In the genomic region with DNA sequence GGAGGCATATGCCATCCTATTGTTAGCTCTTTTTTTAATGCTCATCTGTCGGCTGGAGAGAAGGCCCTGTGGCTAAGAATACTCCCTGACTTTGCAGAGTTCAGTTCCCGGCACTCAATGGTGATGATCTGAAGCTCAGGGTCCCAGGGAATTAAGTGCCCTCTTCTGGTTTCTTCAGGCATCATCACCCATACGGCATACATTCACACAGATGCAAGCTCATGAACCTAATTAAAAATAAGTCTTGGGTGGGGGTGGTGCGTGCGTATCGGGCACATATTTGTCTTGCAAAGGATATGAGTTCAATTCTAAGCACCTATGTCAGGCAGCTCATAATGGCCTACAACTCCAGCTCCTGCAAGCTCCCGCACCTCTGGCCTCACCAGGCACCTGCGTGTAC, we compare ENCODE assay signal across 25 mouse cellular contexts. TPM values are rescaled to one million over a fixed set of nuclear protein-coding genes. Genes with fewer than 3 reads are reported as not detected.
A peak's percentile ranks its signal among the peaks of the same experiment; 100 is the strongest.
DNase-seq lines count a peak whose midpoint lies in the region; ATAC-seq and TF ChIP-seq lines count a peak whose summit lies in the region.
"Had no signal": no experiment of that assay in that cellular context is flagged by ENCODE, and none has a peak within 500 bp of the region (broad histone marks: within the 10 kb centered on the region; RNA-seq: fewer than 3 reads in every experiment).

No protein-coding gene starts in this region.

- H3K36me3 ChIP-seq in heart, embryonic 13.5 days: no peaks in the 10 kb centered on the region
- no peaks in the 10 kb centered on the region for H3K36me3 ChIP-seq in heart, embryonic 10.5 days
- H3K36me3 ChIP-seq in heart, postnatal 0 days (replicated peaks; ENCODE audit: control insufficient read depth, insufficient read depth, low read length): no peaks in the 10 kb centered on the region
- H3K36me3 ChIP-seq: forebrain, embryonic 10.5 days; G1E; hindbrain, embryonic 10.5 days; hindbrain, embryonic 13.5 days; intestine, embryonic 15.5 days had no signal

- TF ChIP-seq EP300 in heart, postnatal 0 days (IDR thresholded peaks at IDR 0.05; ENCODE audit: low read depth): no peak

- 74% methylated on average over 8 of the region's 8 CpGs for WGBS in heart, embryonic 13.5 days
- 81% methylated on average over 8 of the region's 8 CpGs for WGBS in heart, embryonic 10.5 days
- WGBS in heart, postnatal 0 days: 73% methylated on average over 8 of the region's 8 CpGs

- peak; percentile 43 for TF ChIP-seq CTCF in gastrocnemius, adult 2 months (IDR thresholded peaks at IDR 0.05)
- TF ChIP-seq CTCF in heart, postnatal 0 days (IDR thresholded peaks at IDR 0.05; ENCODE audit: low read depth): peak; percentile 37
- no peak; the same call in 1 of the 2 replicates for TF ChIP-seq CTCF in layer of hippocampus, adult 2 months (conservative IDR thresholded peaks at IDR 0.05)

- no peak for ATAC-seq in heart, embryonic 13.5 days (ENCODE audit: extremely low read depth, insufficient number of reproducible peaks, low FRiP score, low TSS enrichment)
- no peak for ATAC-seq in heart, postnatal 0 days (ENCODE audit: insufficient read depth, low read depth)
- ATAC-seq: forebrain, embryonic 13.5 days; forebrain, embryonic 16.5 days; hindbrain, embryonic 16.5 days; intestine, embryonic 15.5 days; Patski had no signal

- no peaks in the 10 kb centered on the region for H3K27me3 ChIP-seq in heart, embryonic 13.5 days (replicated peaks)
- no peaks in the 10 kb centered on the region for H3K27me3 ChIP-seq in heart, embryonic 10.5 days (ENCODE audit: insufficient read depth, poor library complexity, severe bottlenecking)
- H3K27me3 ChIP-seq in heart, postnatal 0 days (ENCODE audit: control insufficient read depth, insufficient read depth, low read length): no peaks in the 10 kb centered on the region
- H3K27me3 ChIP-seq: forebrain, embryonic 13.5 days; hindbrain, embryonic 13.5 days; intestine, embryonic 15.5 days had no signal

- H3K4me1 ChIP-seq in heart, embryonic 13.5 days: peaks cover 74% of the 10 kb centered on the region
- peaks cover 54% of the 10 kb centered on the region for H3K4me1 ChIP-seq in heart, embryonic 10.5 days
- peaks cover 62% of the 10 kb centered on the region for H3K4me1 ChIP-seq in heart, postnatal 0 days (ENCODE audit: control insufficient read depth, insufficient read depth)

- H3K27ac ChIP-seq in gastrocnemius, adult 2 months: peak overlapping the region; percentile 97
- peak overlapping the region; percentile 50; the same call in 1 of the 2 replicates for H3K27ac ChIP-seq in heart, embryonic 13.5 days (replicated peaks)
- H3K27ac ChIP-seq in heart, embryonic 10.5 days: no peak overlapping the region
- H3K27ac ChIP-seq in heart, postnatal 0 days (ENCODE audit: low read depth): 0 out of 2 replicates have a peak overlapping the region, but pooled peaks have one; percentile 80
- no peak overlapping the region for H3K27ac ChIP-seq in layer of hippocampus, adult 2 months
- H3K27ac ChIP-seq: forebrain, embryonic 10.5 days; forebrain, embryonic 13.5 days; hindbrain, embryonic 10.5 days; hindbrain, embryonic 13.5 days; intestine, embryonic 15.5 days had no signal

- DNase-seq in gastrocnemius, adult 2 months: no peak
- DNase-seq in gastrocnemius, postnatal 4 days (ENCODE audit: low spot score in 2 of 2): no peak
- no peak for DNase-seq in heart, embryonic 10.5 days (ENCODE audit: low spot score)
- DNase-seq in heart, postnatal 0 days (ENCODE audit: low spot score): no peak
- no peak for DNase-seq in heart, postnatal 10 days
- peak; percentile 7 for DNase-seq in ES-CJ7 (ENCODE audit: low read depth, low spot score)
- DNase-seq in layer of hippocampus, adult 2 months (ENCODE audit: low spot score in 2 of 2): no peak
- DNase-seq: adrenal gland, postnatal 10 days; adrenal gland, postnatal 36 days; cerebellum, adult 18-20 months; cerebellum, adult 9-10 months; cerebellum, postnatal 14 days; gastrocnemius, postnatal 14 days; heart, postnatal 36 days; kidney, adult 11 months had no signal

- intact Hi-C loops in gastrocnemius, adult 2 months (cut with DNase I): no loop called here
- intact Hi-C loops in heart, postnatal 10 days (cut with DNase I): no loop called here

- H3K9ac ChIP-seq in heart, embryonic 13.5 days: no peak overlapping the region
- H3K9ac ChIP-seq in heart, postnatal 0 days (replicated peaks; ENCODE audit: low read depth, low read length): no peak overlapping the region
- H3K9ac ChIP-seq: forebrain, embryonic 13.5 days; hindbrain, embryonic 13.5 days; intestine, embryonic 15.5 days had no signal

- H3K4me2 ChIP-seq in heart, embryonic 13.5 days: no peak overlapping the region
- H3K4me2 ChIP-seq in heart, postnatal 0 days (ENCODE audit: low read depth, low read length): peak overlapping the region; percentile 60
- H3K4me2 ChIP-seq: forebrain, embryonic 13.5 days; hindbrain, embryonic 13.5 days; intestine, embryonic 15.5 days had no signal

- H3K9me3 ChIP-seq in heart, embryonic 13.5 days: no peaks in the 10 kb centered on the region
- no peaks in the 10 kb centered on the region for H3K9me3 ChIP-seq in heart, embryonic 10.5 days
- no peaks in the 10 kb centered on the region for H3K9me3 ChIP-seq in heart, postnatal 0 days (replicated peaks; ENCODE audit: control insufficient read depth, low read length)
- H3K9me3 ChIP-seq: forebrain, embryonic 10.5 days; forebrain, embryonic 13.5 days; G1E; hindbrain, embryonic 10.5 days; hindbrain, embryonic 13.5 days; intestine, embryonic 15.5 days had no signal

- H3K4me3 ChIP-seq in gastrocnemius, adult 2 months: peak overlapping the region; percentile 84
- H3K4me3 ChIP-seq in heart, embryonic 13.5 days: no peak overlapping the region
- H3K4me3 ChIP-seq in heart, embryonic 10.5 days: no peak overlapping the region
- H3K4me3 ChIP-seq in heart, postnatal 0 days (ENCODE audit: low read depth, low read length): no peak overlapping the region
- no peak overlapping the region for H3K4me3 ChIP-seq in layer of hippocampus, adult 2 months
- H3K4me3 ChIP-seq: forebrain, embryonic 10.5 days; forebrain, embryonic 13.5 days; hindbrain, embryonic 10.5 days; hindbrain, embryonic 13.5 days; intestine, embryonic 15.5 days had no signal

RNA-seq across cellular contexts. Expression of a gene that starts 39.1 kb away (rescaled TPM):
- 100 to 1,000 TPM in 1 of 2 experiments, 10 to 100 TPM in 1; 93.6 to 119 TPM for total RNA-seq in gastrocnemius, adult 2 months (2021)
- total RNA-seq in gastrocnemius, postnatal 4 days (2021): 10 to 100 TPM; 75.3 to 94.0 TPM
- polyA plus RNA-seq in heart, embryonic 13.5 days (2015; fragmentation: Nextera tagmentation; extraction: Ambion mirVana): 24.5 and 27.3 TPM in 2 replicates
- polyA plus RNA-seq in heart, embryonic 10.5 days (2016; fragmentation: Nextera tagmentation; extraction: Ambion mirVana): 11.7 and 19.0 TPM in 2 replicates
- total RNA-seq in heart, postnatal 0 days (2014; rRNA removed; ENCODE audit: low replicate concordance): 27.4 and 52.3 TPM in 2 replicates
- polyA plus RNA-seq in heart, postnatal 0 days (2015; fragmentation: Nextera tagmentation; extraction: Ambion mirVana): 31.6 and 39.0 TPM in 2 replicates
- total RNA-seq in heart, postnatal 10 days (2021): 100 to 1,000 TPM; 129 to 143 TPM
- total RNA-seq in layer of hippocampus, adult 2 months (2021): 10 to 100 TPM; 11.7 to 13.9 TPM
- polyA plus RNA-seq: G1E, Patski had no signal

Comparison
In these comparisons a context has a peak if more than half of its experiments do, and no peak if none do; other contexts are left out.
1. H3K27ac ChIP-seq: peak in gastrocnemius, adult 2 months (single experiment), heart, embryonic 13.5 days (single experiment) and heart, postnatal 0 days (single experiment); none in heart, embryonic 10.5 days (single experiment) and layer of hippocampus, adult 2 months (single experiment).